Mouse (Mus musculus) intestine, embryonic 16.5 days (tissue): ENCODE measurements around the gene Epb41. TPM values are rescaled to one million over a fixed set of nuclear protein-coding genes. Genes with fewer than 3 reads are reported as not detected.

Source experiments
- ATAC-seq: fragments of 200-750 bp; cut with Nextera tagmentation; 2 replicates; pipeline ENCODE4 v1.8.0; 2017; ENCODE audit warnings: moderate TSS enrichment, moderate library complexity
- H3K27ac ChIP-seq: fragments of 300-500 bp; sonication (generic); 2 replicates; pipeline ENCODE4 v1.5.1; 2014; ENCODE audit warnings: mild to moderate bottlenecking, low read length
- H3K27me3 ChIP-seq: fragments of 300-500 bp; sonication (generic); replicated peaks from 2 replicates; pipeline ENCODE4 v1.6.1; 2014; ENCODE audit warnings: low read length, control low read depth, mixed read lengths; ENCODE audit not compliant: control insufficient read depth, insufficient read depth
- H3K36me3 ChIP-seq: fragments of 300-500 bp; sonication (generic); 2 replicates; pipeline ENCODE4 v1.6.1; 2014; ENCODE audit warnings: low read length, control low read depth; ENCODE audit not compliant: control insufficient read depth, insufficient read depth
- H3K4me1 ChIP-seq: fragments of 300-500 bp; sonication (generic); 2 replicates; pipeline ENCODE4 v1.6.1; 2014; ENCODE audit warnings: low read length, control low read depth, mixed read lengths; ENCODE audit not compliant: control insufficient read depth, insufficient read depth
- H3K4me2 ChIP-seq: fragments of 300-500 bp; sonication (generic); 2 replicates; pipeline ENCODE4 v1.6.1; 2014; ENCODE audit warnings: low read depth, low read length, control low read depth
- H3K4me3 ChIP-seq: fragments of 300-500 bp; sonication (generic); 2 replicates; pipeline ENCODE4 v1.5.1; 2014; ENCODE audit warnings: mild to moderate bottlenecking, low read length
- H3K9ac ChIP-seq: fragments of 300-500 bp; sonication (generic); 2 replicates; pipeline ENCODE4 v1.6.1; 2014; ENCODE audit warnings: low read depth, low read length
- H3K9me3 ChIP-seq: fragments of 300-500 bp; sonication (generic); 2 replicates; pipeline ENCODE4 v1.6.1; 2016; ENCODE audit warnings: low read length, control low read depth; ENCODE audit not compliant: control insufficient read depth
- WGBS: fragments of 180-500 bp; shearing (Covaris S2); extraction: QIAGEN DNeasy Blood & Tissue Kit; methylation state at CpG from one replicate; pipeline ENCODE4 v1.1.7; 2014; 5-methylcytosine and 5-hydroxymethylcytosine counted together
- polyA plus RNA-seq: library from polyadenylated mRNA; unstranded; fragments of >200 nt; fragmentation: Nextera tagmentation; extraction: Ambion mirVana; gene quantifications from 2 replicates; pipeline ENCODE4 v1.2.1, GENCODE M21; 2015

The Epb41 gene
- polyA plus RNA-seq, 1 experiment from 2014 or later, result 41.5 TPM

- 72% methylated on average over 5 of the region's 5 CpGs for WGBS
Measured at GRCm38 (mm10) chr4:132099548-132099947, 24.4 kb upstream of the Epb41 start.

GRCm38 (mm10) chr4:132095043-132095442 lies 19.9 kb upstream of the Epb41 start:
- ATAC-seq, result peak; percentile 71
- no peak overlapping the region for H3K4me3 ChIP-seq
- peak overlapping the region; percentile 75 for H3K27ac ChIP-seq
- H3K9me3 ChIP-seq, result no peaks in the 10 kb centered on the region
- H3K27me3 ChIP-seq, result no peaks in the 10 kb centered on the region
- peaks cover 8% of the 10 kb centered on the region; the same call in 1 of the 2 replicates for H3K4me1 ChIP-seq
- no peak overlapping the region for H3K9ac ChIP-seq
- WGBS, result 55% methylated on average over 7 of the region's 7 CpGs
- no peaks in the 10 kb centered on the region for H3K36me3 ChIP-seq
- H3K4me2 ChIP-seq, result no peak overlapping the region

More at GRCm38 (mm10) chr4:132099548-132099947, 24.4 kb upstream of the Epb41 start:
- H3K4me1 ChIP-seq, result no peaks in the 10 kb centered on the region
- H3K4me3 ChIP-seq, result no peak overlapping the region
- ATAC-seq, result no peak
- no peaks in the 10 kb centered on the region for H3K27me3 ChIP-seq
- no peaks in the 10 kb centered on the region for H3K36me3 ChIP-seq
- no peak overlapping the region for H3K4me2 ChIP-seq
- no peak overlapping the region for H3K27ac ChIP-seq
- H3K9ac ChIP-seq, result no peak overlapping the region
- H3K9me3 ChIP-seq, result no peaks in the 10 kb centered on the region

GRCm38 (mm10) chr4:132093928-132094327 lies 18.8 kb upstream of the Epb41 start:
- no peaks in the 10 kb centered on the region for H3K9me3 ChIP-seq
- peak overlapping the region; percentile 49; the same call in 1 of the 2 replicates for H3K27ac ChIP-seq
- H3K4me3 ChIP-seq, result no peak overlapping the region
- peaks cover 8% of the 10 kb centered on the region; the same call in 1 of the 2 replicates for H3K4me1 ChIP-seq
- H3K9ac ChIP-seq, result no peak overlapping the region
- H3K36me3 ChIP-seq, result no peaks in the 10 kb centered on the region
- no peak for ATAC-seq
- H3K4me2 ChIP-seq, result no peak overlapping the region
- WGBS, result 84% methylated on average over 5 of the region's 5 CpGs
- H3K27me3 ChIP-seq, result no peaks in the 10 kb centered on the region

- H3K27me3 ChIP-seq, result no peaks in the 10 kb centered on the region
- peak; percentile 91 for ATAC-seq
- WGBS, result 57% methylated on average over 6 of the region's 6 CpGs
- no peaks in the 10 kb centered on the region for H3K9me3 ChIP-seq
- H3K9ac ChIP-seq, result no peak overlapping the region
- no peaks in the 10 kb centered on the region for H3K36me3 ChIP-seq
- no peak overlapping the region for H3K4me3 ChIP-seq
- H3K4me2 ChIP-seq, result no peak overlapping the region
- H3K27ac ChIP-seq, result peak overlapping the region; percentile 49
- H3K4me1 ChIP-seq, result peaks cover 8% of the 10 kb centered on the region; the same call in 1 of the 2 replicates
Measured at GRCm38 (mm10) chr4:132093136-132093535, 18.0 kb upstream of the Epb41 start.

GRCm38 (mm10) chr4:132088921-132089320 lies 13.8 kb upstream of the Epb41 start:
- Histone ChIP-seq H3K4me3 (no peak overlapping the region), H3K9me3 (no peaks in the 10 kb centered on the region), H3K4me2 (no peak overlapping the region), H3K36me3 (no peaks in the 10 kb centered on the region), H3K4me1 (peaks cover 8% of the 10 kb centered on the region; the same call in 1 of the 2 replicates), H3K27ac (no peak overlapping the region), H3K27me3 (no peaks in the 10 kb centered on the region), H3K9ac (no peak overlapping the region)
- 15% methylated on average over 7 of the region's 7 CpGs for WGBS
- no peak for ATAC-seq

GRCm38 (mm10) chr4:132085114-132085513 lies 10.0 kb upstream of the Epb41 start:
- Histone ChIP-seq H3K27ac (no peak overlapping the region), H3K9me3 (no peaks in the 10 kb centered on the region), H3K9ac (no peak overlapping the region), H3K4me2 (no peak overlapping the region), H3K4me1 (no peaks in the 10 kb centered on the region), H3K36me3 (no peaks in the 10 kb centered on the region), H3K4me3 (no peak overlapping the region), H3K27me3 (no peaks in the 10 kb centered on the region)
- ATAC-seq, result no peak
- 81% methylated on average over 7 of the region's 7 CpGs for WGBS

- Histone ChIP-seq H3K27me3 (no peaks in the 10 kb centered on the region), H3K36me3 (no peaks in the 10 kb centered on the region), H3K4me1 (0 out of 2 replicates have a peak, but pooled peaks cover 5% of the 10 kb centered on the region), H3K9me3 (no peaks in the 10 kb centered on the region), H3K9ac (no peak overlapping the region), H3K27ac (no peak overlapping the region), H3K4me3 (no peak overlapping the region), H3K4me2 (no peak overlapping the region)
- ATAC-seq, result no peak
- WGBS, result 56% methylated on average over 4 of the region's 4 CpGs
Measured at GRCm38 (mm10) chr4:132080492-132080983, 5.4 kb upstream of the Epb41 start.

GRCm38 (mm10) chr4:132079555-132080275 lies 4.6 kb upstream of the Epb41 start:
- H3K9me3 ChIP-seq, result no peaks in the 10 kb centered on the region
- no peak overlapping the region for H3K4me2 ChIP-seq
- 14% methylated on average over 19 of the region's 19 CpGs for WGBS

GRCm38 (mm10) chr4:132078296-132078714 lies 3.2 kb upstream of the Epb41 start:
- no peak for ATAC-seq
- no peaks in the 10 kb centered on the region for H3K36me3 ChIP-seq
- no peak overlapping the region for H3K4me3 ChIP-seq
- no peaks in the 10 kb centered on the region for H3K27me3 ChIP-seq
- H3K27ac ChIP-seq, result no peak overlapping the region
- no peaks in the 10 kb centered on the region for H3K9me3 ChIP-seq
- H3K4me1 ChIP-seq, result peaks cover 15% of the 10 kb centered on the region; the same call in 1 of the 2 replicates
- no peak overlapping the region for H3K9ac ChIP-seq
- no peak overlapping the region for H3K4me2 ChIP-seq
- 62% methylated on average over 7 of the region's 7 CpGs for WGBS

More at GRCm38 (mm10) chr4:132079555-132080275, 4.6 kb upstream of the Epb41 start:
- Histone ChIP-seq H3K4me1 (0 out of 2 replicates have a peak, but pooled peaks cover 8% of the 10 kb centered on the region), H3K27me3 (no peaks in the 10 kb centered on the region), H3K4me3 (no peak overlapping the region), H3K9ac (no peak overlapping the region), H3K27ac (no peak overlapping the region), H3K36me3 (no peaks in the 10 kb centered on the region)
- ATAC-seq, result no peak
